Mouse (Mus musculus) Patski (cell line): ENCODE results near the gene Svs3b. TPM values are rescaled to one million over a fixed set of nuclear protein-coding genes. Genes with fewer than 3 reads are reported as not detected.

Experiments used
- polyA plus RNA-seq: library from polyadenylated mRNA; unstranded; gene quantifications from one replicate; pipeline ENCODE4 v1.2.3, GENCODE M21; 2021

Gene Svs3b
- polyA plus RNA-seq, 1 experiment from 2014 or later, result not detected

Other genes with a start within 250 kb of the Svs3b start
- gene Pabpc1l, start 231.2 kb downstream of the Svs3b start, polyA plus RNA-seq, result 0.60 TPM
- 28.8 TPM for gene Stk4, start 186.3 kb downstream of the Svs3b start, polyA plus RNA-seq
- 58.3 TPM for gene Tomm34, start 185.5 kb downstream of the Svs3b start, polyA plus RNA-seq
- gene Kcns1, start 85.5 kb downstream of the Svs3b start, polyA plus RNA-seq, result not detected
- 0.05 TPM for gene Wfdc5, start 73.9 kb downstream of the Svs3b start, polyA plus RNA-seq
- gene Wfdc12, start 66.0 kb downstream of the Svs3b start, polyA plus RNA-seq, result not detected
- gene Wfdc15a, start 56.5 kb downstream of the Svs3b start, polyA plus RNA-seq, result not detected
- not detected for gene Wfdc15b, start 35.0 kb downstream of the Svs3b start, polyA plus RNA-seq
- not detected for gene Svs2, start 18.2 kb downstream of the Svs3b start, polyA plus RNA-seq
- gene Svs4, start 21.8 kb upstream of the Svs3b start, polyA plus RNA-seq, result not detected
- not detected for gene Svs3a, start 32.6 kb upstream of the Svs3b start, polyA plus RNA-seq
- gene Svs6, start 60.1 kb upstream of the Svs3b start, polyA plus RNA-seq, result not detected
- gene Svs5, start 76.1 kb upstream of the Svs3b start, polyA plus RNA-seq, result not detected
- 149 TPM for gene Slpi, start 132.5 kb upstream of the Svs3b start, polyA plus RNA-seq
- gene Rbpjl, start 146.5 kb upstream of the Svs3b start, polyA plus RNA-seq, result 0.06 TPM
- gene Matn4, start 148.5 kb upstream of the Svs3b start, polyA plus RNA-seq, result 0.10 TPM
- gene Sdc4, start 187.2 kb upstream of the Svs3b start, polyA plus RNA-seq, result 672 TPM
- gene Sys1, start 200.3 kb upstream of the Svs3b start, polyA plus RNA-seq, result 55.1 TPM
- 18.5 TPM for gene Gm20458, start 204.3 kb upstream of the Svs3b start, polyA plus RNA-seq
- 0.39 TPM for gene Trp53tg5, start 217.1 kb upstream of the Svs3b start, polyA plus RNA-seq
- gene Dbndd2, start 229.5 kb upstream of the Svs3b start, polyA plus RNA-seq, result 48.8 TPM
- 136 TPM for gene Pigt, start 240.9 kb upstream of the Svs3b start, polyA plus RNA-seq